Mouse (Mus musculus) B cell, adult (primary cell): ENCODE data around the gene Dglucy. TPM values are rescaled to one million over a fixed set of nuclear protein-coding genes. Genes with fewer than 3 reads are reported as not detected.

Source experiments
- total RNA-seq: library from RNA; stranded (reverse); gene quantifications from 4 replicates; pipeline ENCODE4 v1.2.4, GENCODE M21; 2023; ENCODE audit not compliant: inconsistent age

Dglucy gene
- 5.2 to 9.0 TPM (median 7.0 TPM) in 4 replicates for total RNA-seq

DNA sequence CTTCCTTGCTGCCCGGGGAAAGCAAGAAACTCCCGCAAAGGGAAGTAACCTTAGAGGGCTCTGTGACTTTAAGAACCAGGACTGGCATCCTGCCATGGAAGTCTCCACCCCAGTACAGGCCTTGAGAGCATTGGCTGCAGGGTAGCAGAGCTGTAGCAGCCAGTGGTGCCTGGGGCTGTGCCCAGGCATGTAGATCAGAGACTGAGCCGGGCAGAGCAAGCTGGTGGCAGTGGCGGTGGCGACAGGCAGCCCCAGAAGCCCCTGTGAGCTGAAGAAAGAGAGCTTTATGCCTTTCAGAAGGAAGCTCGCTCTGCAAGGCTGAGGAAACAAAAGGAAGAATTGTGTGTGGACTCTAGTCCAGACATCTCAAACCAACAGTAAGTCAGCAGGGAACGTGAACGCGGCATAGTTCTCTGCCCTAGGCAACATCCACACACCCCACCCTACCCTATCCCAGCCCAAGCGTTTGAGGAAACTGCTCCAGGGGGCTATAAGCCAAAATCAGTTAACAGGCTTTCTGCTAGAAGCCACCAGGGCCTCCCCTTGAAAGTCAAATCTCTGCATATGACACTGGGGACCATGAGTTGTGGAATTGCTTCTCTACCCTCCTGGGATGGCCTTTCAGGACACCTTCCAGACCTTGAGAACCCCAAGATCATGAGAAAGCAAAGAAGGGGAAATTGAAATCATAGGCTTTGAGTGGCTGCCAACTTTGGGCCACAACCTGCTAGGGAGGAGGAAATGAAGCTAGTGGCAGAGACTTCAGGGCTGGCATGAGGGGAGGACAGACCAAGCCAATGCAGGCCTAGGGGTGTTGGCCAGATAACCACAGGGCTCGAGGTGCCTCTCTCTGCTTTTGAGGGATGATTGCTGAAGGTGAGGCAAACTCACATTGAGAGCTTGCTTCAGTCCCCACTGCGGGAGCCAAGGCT lies at the start of gene Dglucy:
Gene Dglucy (plus strand): TSS at position 124 of the 932 bp plus-strand sequence.

DNA sequence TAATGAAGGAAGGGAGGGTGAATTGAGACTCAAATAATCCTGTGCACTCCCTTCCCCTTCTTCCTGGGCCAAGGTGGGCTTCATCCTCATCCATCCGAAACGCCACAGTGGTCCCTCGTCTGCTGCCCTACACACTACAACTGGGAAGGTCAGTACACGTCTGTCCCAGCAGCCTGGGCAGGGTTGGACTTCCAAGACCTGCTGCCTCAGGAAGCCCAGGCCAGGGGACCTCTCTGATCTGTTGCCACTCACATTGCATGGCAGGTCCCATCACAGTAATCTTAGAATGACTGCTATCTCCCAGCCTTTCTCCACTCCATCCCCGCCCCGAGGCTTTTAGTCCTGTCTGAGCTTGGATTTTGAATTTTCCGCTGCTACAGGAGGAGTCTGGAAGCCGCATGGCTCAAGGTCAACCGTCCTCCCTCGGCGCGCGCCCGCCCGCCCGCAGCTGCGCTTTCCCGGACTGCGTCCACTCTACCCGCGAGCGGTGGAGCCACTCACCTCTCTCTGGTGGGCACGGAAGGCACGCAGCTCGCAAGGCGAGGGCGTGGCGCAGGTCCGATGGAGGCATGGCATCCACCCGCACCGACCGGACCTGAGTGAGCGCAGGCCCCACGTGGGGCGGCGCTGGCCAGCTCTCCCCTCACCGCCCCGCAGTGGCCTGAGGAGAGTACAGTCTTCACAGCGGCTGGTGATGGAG lies 128.9 kb downstream of the Dglucy start, which contains the start of gene Gpr68:
Gene Gpr68 (minus strand): TSS at position 601 of the 700 bp plus-strand sequence.

Other genes with a start within 250 kb of the Dglucy start
- gene Rps6ka5, start 52.1 kb upstream of the Dglucy start, total RNA-seq, result 38.6 to 47.5 TPM (median 43.1 TPM) in 4 replicates
- gene Gpr68, start 129.1 kb downstream of the Dglucy start, total RNA-seq, result 1.2 to 2.7 TPM (median 2.2 TPM) in 4 replicates
- 227 to 268 TPM (median 245 TPM) in 4 replicates for gene Ccdc88c, start 250.0 kb downstream of the Dglucy start, total RNA-seq